Mouse (Mus musculus) thymus, adult 2 months (tissue): ENCODE data around the gene Tinagl1.

ENCODE experiments used
- CTCF ChIP-seq: fragments of 200-500 bp; IDR thresholded peaks from 2 replicates; pipeline ENCODE4 v1.5.1; 2012; ENCODE audit warnings: mild to moderate bottlenecking, control low read depth, low read length, moderate library complexity, borderline replicate concordance; ENCODE audit not compliant: control insufficient read depth, poor library complexity, insufficient read depth; ENCODE audit errors: extremely low read depth
- POLR2A ChIP-seq: fragments of 200-500 bp; IDR thresholded peaks from 2 replicates; pipeline ENCODE4 v1.6.1; 2012; ENCODE audit warnings: mild to moderate bottlenecking, low read length, control low read depth, moderate library complexity; ENCODE audit not compliant: control insufficient read depth, poor library complexity, insufficient read depth; ENCODE audit errors: extremely low read depth

GRCm38 (mm10) chr4:130161349-130161748 is 13.6 kb downstream of the Tinagl1 start:
- TF ChIP-seq CTCF: no peak
- no peak for TF ChIP-seq POLR2A
